Mouse (Mus musculus) CH12.LX (cell line): ENCODE measurements around the gene Snx32. TPM values are rescaled to one million over a fixed set of nuclear protein-coding genes. Genes with fewer than 3 reads are reported as not detected.

Source experiments
- DNase-seq: peaks from one replicate; pipeline ENCODE4 v3.0.0-alpha.2; 2013; ENCODE audit errors: extremely low read depth
- H3K27ac ChIP-seq: 2 replicates; pipeline ENCODE4 v1.5.1; 2012; ENCODE audit warnings: low read depth, mild to moderate bottlenecking, control low read depth, moderate library complexity; ENCODE audit not compliant: insufficient read depth
- H3K27me3 ChIP-seq: replicated peaks from 2 replicates; pipeline ENCODE3; 2012; ENCODE audit warnings: inconsistent platforms
- H3K36me3 ChIP-seq, 2 experiments: replicated peaks in 1 of 2; 2 replicates each; pipeline versions ENCODE3 to v1.6.1; 2012; ENCODE audit warnings: inconsistent platforms in 1 of 2, low read length in 1 of 2, mild to moderate bottlenecking in 1 of 2, mixed read lengths in 1 of 2, moderate library complexity in 1 of 2; ENCODE audit not compliant: control insufficient read depth in 1 of 2, insufficient read depth in 1 of 2
- H3K4me1 ChIP-seq, 2 experiments: 2 replicates each; pipeline ENCODE4 v1.6.1; 2012; ENCODE audit warnings: inconsistent platforms in 1 of 2, moderate library complexity in 1 of 2; ENCODE audit not compliant: insufficient read depth in 2 of 2, control insufficient read depth in 1 of 2
- H3K4me2 ChIP-seq: 2 replicates; pipeline ENCODE4 v1.6.1; 2012; ENCODE audit warnings: low read depth, mild to moderate bottlenecking, control low read depth; ENCODE audit not compliant: poor library complexity, insufficient read depth, severe bottlenecking
- H3K4me3 ChIP-seq, 3 experiments: fragments of 150-350 bp in 1 of 3; sonication (generic) in 1 of 3; replicated peaks in 1 of 3; 2 replicates each; pipeline versions ENCODE3 to v1.5.1; 2011 to 2012; ENCODE audit warnings: low read depth in 2 of 3, low read length in 2 of 3, mild to moderate bottlenecking in 2 of 3, moderate library complexity in 2 of 3, control low read depth in 1 of 3, improper control_type of control experiment in 1 of 3, inconsistent platforms in 1 of 3, mixed read lengths in 1 of 3; ENCODE audit not compliant: poor library complexity in 1 of 3
- H3K79me2 ChIP-seq: replicated peaks from 2 replicates; pipeline ENCODE4 v1.6.1; 2012; ENCODE audit warnings: mild to moderate bottlenecking, moderate library complexity; ENCODE audit not compliant: control insufficient read depth, poor library complexity, insufficient read depth, severe bottlenecking; ENCODE audit errors: extremely low read depth
- H3K9ac ChIP-seq: 2 replicates; pipeline ENCODE4 v1.6.1; 2012; ENCODE audit warnings: low read depth, mild to moderate bottlenecking, control low read depth, moderate library complexity; ENCODE audit not compliant: insufficient read depth
- H3K9me3 ChIP-seq: replicated peaks from 2 replicates; pipeline ENCODE3; 2012; ENCODE audit warnings: low read length, inconsistent platforms, mixed read lengths
- CHD1 ChIP-seq: IDR thresholded peaks from 2 replicates; pipeline ENCODE4 v1.6.1; 2012; ENCODE audit warnings: low read depth, low read length, improper control_type of control experiment, inconsistent platforms
- CHD2 ChIP-seq: IDR thresholded peaks from 2 replicates; pipeline ENCODE4 v1.6.1; 2011; ENCODE audit warnings: low read length, improper control_type of control experiment
- CTCF ChIP-seq, 2 experiments: IDR thresholded peaks in 1 of 2; conservative IDR thresholded peaks in 1 of 2; 2 replicates each; pipeline ENCODE4 v1.5.1; 2011 to 2012; ENCODE audit warnings: low read depth in 2 of 2, low read length in 2 of 2, improper control_type of control experiment in 1 of 2, inconsistent platforms in 1 of 2, mild to moderate bottlenecking in 1 of 2, moderate library complexity in 1 of 2
- EP300 ChIP-seq: IDR thresholded peaks from 2 replicates; pipeline ENCODE4 v1.6.1; 2011; ENCODE audit warnings: low read length, improper control_type of control experiment
- GABPA ChIP-seq: IDR thresholded peaks from 2 replicates; pipeline ENCODE4 v1.6.1; 2012; ENCODE audit warnings: low read depth, low read length, improper control_type of control experiment, inconsistent platforms; ENCODE audit not compliant: insufficient replicate concordance
- JUN ChIP-seq: IDR thresholded peaks from 2 replicates; pipeline ENCODE4 v1.6.1; 2011; ENCODE audit warnings: low read depth, mild to moderate bottlenecking, low read length, improper control_type of control experiment, moderate library complexity; ENCODE audit not compliant: insufficient read depth
- JUND ChIP-seq: conservative IDR thresholded peaks from 2 replicates; pipeline ENCODE4 v1.6.1; 2011; ENCODE audit warnings: low read depth, low read length, improper control_type of control experiment
- MAFK ChIP-seq: IDR thresholded peaks from 2 replicates; pipeline ENCODE4 v1.6.1; 2011; ENCODE audit warnings: low read length, improper control_type of control experiment; ENCODE audit not compliant: insufficient replicate concordance
- MAX ChIP-seq: IDR thresholded peaks from 2 replicates; pipeline ENCODE4 v1.6.1; 2011; ENCODE audit warnings: low read length, improper control_type of control experiment
- MAZ ChIP-seq: IDR thresholded peaks from 2 replicates; pipeline ENCODE4 v1.6.1; 2012; ENCODE audit warnings: low read depth, mild to moderate bottlenecking, inconsistent platforms, low read length, improper control_type of control experiment, moderate library complexity
- MEF2A ChIP-seq: IDR thresholded peaks from 2 replicates; pipeline ENCODE4 v1.6.1; 2014; ENCODE audit warnings: low read depth, mild to moderate bottlenecking, inconsistent platforms, low read length, improper control_type of control experiment, borderline replicate concordance
- MYC ChIP-seq: IDR thresholded peaks from 2 replicates; pipeline ENCODE4 v1.6.1; 2011; ENCODE audit warnings: low read depth, mild to moderate bottlenecking, improper control_type of control experiment, low read length
- NELFE ChIP-seq: IDR thresholded peaks from 2 replicates; pipeline ENCODE4 v1.6.1; 2011; ENCODE audit warnings: low read depth, low read length, improper control_type of control experiment
- NRF1 ChIP-seq: IDR thresholded peaks from 2 replicates; pipeline ENCODE4 v1.6.1; 2014; ENCODE audit warnings: low read depth, mild to moderate bottlenecking, inconsistent platforms, low read length, improper control_type of control experiment, moderate library complexity
- PAX5 ChIP-seq: IDR thresholded peaks from 2 replicates; pipeline ENCODE4 v1.6.1; 2012; ENCODE audit warnings: low read length, inconsistent platforms, mixed read lengths
- POLR2A ChIP-seq: IDR thresholded peaks from 2 replicates; pipeline ENCODE4 v1.6.1; 2011; ENCODE audit warnings: low read depth, mild to moderate bottlenecking, improper control_type of control experiment, low read length
- POLR2AphosphoS2 ChIP-seq: IDR thresholded peaks from 2 replicates; pipeline ENCODE4 v1.6.1; 2011; ENCODE audit warnings: low read depth, low read length, improper control_type of control experiment
- RCOR1 ChIP-seq: conservative IDR thresholded peaks from 2 replicates; pipeline ENCODE4 v1.6.1; 2012; ENCODE audit warnings: low read depth, mild to moderate bottlenecking, inconsistent platforms, low read length, improper control_type of control experiment
- TBP ChIP-seq: conservative IDR thresholded peaks from 2 replicates; pipeline ENCODE4 v1.6.1; 2011; ENCODE audit warnings: low read depth, low read length, improper control_type of control experiment
- TCF12 ChIP-seq: IDR thresholded peaks from 2 replicates; pipeline ENCODE4 v1.6.1; 2014; ENCODE audit warnings: low read depth, mild to moderate bottlenecking, inconsistent platforms, low read length, improper control_type of control experiment
- USF1 ChIP-seq: IDR thresholded peaks from 2 replicates; pipeline ENCODE4 v1.6.1; 2014; ENCODE audit warnings: low read depth, mild to moderate bottlenecking, inconsistent platforms, low read length, improper control_type of control experiment
- USF2 ChIP-seq: conservative IDR thresholded peaks from 2 replicates; pipeline ENCODE4 v1.6.1; 2011; ENCODE audit warnings: low read depth, low read length, improper control_type of control experiment
- ZC3H11A ChIP-seq: IDR thresholded peaks from 2 replicates; pipeline ENCODE4 v1.6.1; 2012; ENCODE audit warnings: low read depth, mild to moderate bottlenecking, inconsistent platforms, low read length, improper control_type of control experiment
- ZKSCAN1 ChIP-seq: IDR thresholded peaks from 2 replicates; pipeline ENCODE4 v1.6.1; 2012; ENCODE audit warnings: low read depth, inconsistent platforms, low read length, improper control_type of control experiment, borderline replicate concordance
- ZMIZ1 ChIP-seq: IDR thresholded peaks from 2 replicates; pipeline ENCODE4 v1.6.1; 2012; ENCODE audit warnings: low read depth, mild to moderate bottlenecking, inconsistent platforms, low read length, improper control_type of control experiment
- dilution Hi-C: fragments of 300-500 bp; cut with MboI; formaldehyde crosslinking; loops from 2 replicates; pipeline ENCODE4 v1.14.3; 2020; ENCODE audit warnings: low sequenced_read_pairs; ENCODE audit not compliant: extremely low pct_unique_long_range_greater_than_20kb, extremely low pct_ligation_motif_present
- in situ Hi-C: fragments of 300-500 bp; cut with MboI; formaldehyde crosslinking; loops from 3 replicates; pipeline ENCODE4 v1.14.3; 2019; ENCODE audit warnings: low sequenced_read_pairs, low pct_ligation_motif_present, low pct_unique_long_range_greater_than_20kb, mixed read lengths
- polyA plus RNA-seq: library from polyadenylated mRNA; unstranded; fragments of >175 nt; gene quantifications from 2 replicates; pipeline ENCODE4 v1.2.1, GENCODE M21; 2012; ENCODE audit warnings: low read depth; ENCODE audit not compliant: insufficient read length
- total RNA-seq, 2 experiments: library from RNA; depleted of rRNA; stranded (reverse); fragments of 300-350 nt in 1 of 2; fragments of >200 nt in 1 of 2; gene quantifications; 2 replicates each; pipeline ENCODE4 v1.2.3; 2012 to 2014

Snx32 gene
- total and polyA plus RNA-seq, 3 experiments, result 0.75 to 2.7 (median 2.4) TPM

DNA sequence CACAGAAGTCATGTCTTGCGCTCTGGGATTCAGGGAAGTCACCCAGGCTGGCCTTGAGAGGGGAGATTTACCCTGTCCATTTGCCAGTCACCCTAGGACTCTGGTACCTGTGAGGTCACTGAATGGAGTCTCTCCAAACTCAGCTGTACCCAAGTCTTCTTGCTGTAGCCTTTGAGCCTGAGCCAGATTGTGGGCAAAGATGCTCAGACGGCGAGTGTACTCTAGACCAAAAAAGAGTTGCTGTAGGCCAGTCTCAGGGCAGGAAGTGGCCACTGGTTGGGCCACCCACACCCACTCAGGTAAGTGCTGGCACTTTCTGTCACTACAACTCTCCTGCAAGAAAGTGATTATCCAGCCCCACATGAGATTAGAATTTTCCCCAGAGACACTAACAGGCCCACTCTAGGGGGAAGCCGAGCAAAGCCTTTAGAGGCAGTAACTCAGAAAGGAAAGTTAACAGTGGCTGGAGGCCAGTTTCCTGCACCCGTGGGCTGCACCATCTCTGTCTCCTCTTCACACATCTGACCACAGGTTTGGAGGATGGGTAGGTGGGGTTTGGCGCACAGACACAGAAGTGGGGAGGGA is 43.3 kb downstream of the Snx32 start:
- no peak overlapping the region for H3K4me2 ChIP-seq
- dilution Hi-C loops, result no loop called here

DNA sequence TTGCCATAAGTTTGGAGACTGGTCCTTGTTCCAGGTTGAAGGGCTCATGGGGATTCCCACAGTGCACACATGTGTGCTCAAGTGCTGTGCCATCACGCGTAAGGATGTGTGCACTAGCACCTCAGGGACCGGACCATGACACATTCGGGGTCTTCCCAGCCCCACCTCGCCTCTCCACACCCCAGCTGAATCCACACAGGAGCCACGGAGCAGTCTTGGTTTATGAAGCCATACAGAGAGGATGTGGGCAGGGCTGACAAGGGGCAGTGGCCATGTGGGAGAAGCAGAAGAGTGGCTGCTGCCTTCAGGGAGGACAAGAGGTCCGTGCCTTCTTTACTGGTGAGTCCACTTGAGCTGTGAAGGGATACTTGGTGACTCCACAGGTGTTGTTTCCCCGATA is 45.3 kb downstream of the Snx32 start:
- no peak for DNase-seq
- in situ Hi-C loops (no loop called here), dilution Hi-C loops (no loop called here)
- H3K4me2 ChIP-seq, result no peak overlapping the region
- H3K79me2 ChIP-seq, result peaks cover 6% of the 10 kb centered on the region
- no peak overlapping the region for H3K4me3 ChIP-seq
- H3K4me1 ChIP-seq, result peaks cover 3 to 16% of the 10 kb centered on the region in 2 experiments; a peak in 3 of 4 replicates
- H3K36me3 ChIP-seq, result peaks cover 57 to 76% of the 10 kb centered on the region in 2 experiments
- no peaks in the 10 kb centered on the region for H3K27me3 ChIP-seq
- TF ChIP-seq JUND, result no peak
- no peak for TF ChIP-seq USF2
- TF ChIP-seq MYC, result no peak
- no peak for TF ChIP-seq MAFK
- TF ChIP-seq POLR2A, result no peak
- TF ChIP-seq EP300, result no peak
- TF ChIP-seq PAX5, result no peak
- TF ChIP-seq TBP, result no peak
- TF ChIP-seq POLR2AphosphoS2, result no peak
- TF ChIP-seq NRF1, result no peak
- no peak for TF ChIP-seq CHD2
- no peak for TF ChIP-seq MAX
- no peak for TF ChIP-seq RCOR1
- TF ChIP-seq JUN, result no peak
- TF ChIP-seq ZKSCAN1, result no peak
- TF ChIP-seq USF1, result no peak
- TF ChIP-seq NELFE, result no peak
- TF ChIP-seq MEF2A, result no peak
- TF ChIP-seq GABPA, result no peak
- no peak for TF ChIP-seq ZC3H11A
- no peaks in the 10 kb centered on the region for H3K9me3 ChIP-seq
- no peak overlapping the region for H3K9ac ChIP-seq
- no peak overlapping the region for H3K27ac ChIP-seq

More for the DNA sequence above, 43.3 kb downstream of the Snx32 start:
- Histone ChIP-seq H3K9me3 (no peaks in the 10 kb centered on the region), H3K79me2 (no peaks in the 10 kb centered on the region), H3K36me3 (peaks cover 55 to 71% of the 10 kb centered on the region in 2 experiments), H3K4me3 (no peak overlapping the region), H3K27ac (no peak overlapping the region), H3K4me1 (peaks cover 0 to 6% of the 10 kb centered on the region in 2 experiments; a peak in 1 of 4 replicates), H3K9ac (no peak overlapping the region), H3K27me3 (no peaks in the 10 kb centered on the region)
- in situ Hi-C loops, result no loop called here
- TF ChIP-seq USF2 (no peak), MAZ (no peak), CHD1 (no peak), TCF12 (no peak), ZMIZ1 (no peak), CTCF (conservative IDR thresholded peaks at IDR 0.05 in 1 of 2, IDR thresholded peaks at IDR 0.05 in 1 of 2; ENCODE audit: low read depth in 2 of 2, low read length in 2 of 2) (no peak)
- DNase-seq, result no peak
